Mouse (Mus musculus): ENCODE results near the gene Rnf216.

DNA sequence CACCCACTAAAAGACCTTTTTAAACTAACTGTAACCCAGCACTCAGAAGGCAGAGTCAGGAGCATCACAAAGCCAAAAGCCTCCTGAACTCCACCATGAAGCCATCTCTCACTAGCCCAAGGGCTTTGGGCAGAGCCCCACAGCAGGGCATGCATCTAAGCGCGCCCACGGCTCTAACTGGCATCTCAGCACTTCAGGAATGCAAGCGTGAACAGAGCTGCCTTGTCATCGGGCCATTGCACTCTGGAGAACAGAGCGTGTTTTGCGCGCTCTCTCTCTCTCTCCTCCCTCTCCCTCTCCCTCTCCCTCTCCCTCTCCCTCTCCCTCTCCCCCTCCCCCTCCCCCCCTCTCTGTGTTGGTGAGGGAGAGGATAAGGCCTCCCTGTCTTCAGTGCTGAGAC is 129.6 kb downstream of the Rnf216 start:
- no peak for TF ChIP-seq EP300 (IDR thresholded peaks at IDR 0.05; ENCODE audit: low read depth in 1 of 2, low read length in 2 of 2)
- TF ChIP-seq POLR2A (IDR thresholded peaks at IDR 0.05; ENCODE audit: control insufficient read depth in 1 of 2, insufficient read depth in 1 of 2, low read depth in 1 of 2, low read length in 2 of 2, poor library complexity in 1 of 2), result no peak
